Mouse (Mus musculus) limb, embryonic 10.5 days (tissue): ENCODE measurements around the gene Cgnl1. TPM values are rescaled to one million over a fixed set of nuclear protein-coding genes. Genes with fewer than 3 reads are reported as not detected.
A peak's percentile ranks its signal among the peaks of the same experiment; 100 is the strongest.

Experiments used
- DNase-seq: peaks from one replicate; pipeline ENCODE4 v3.0.0-alpha.2; 2017; ENCODE audit warnings: low spot score
- H3K27ac ChIP-seq: fragments of 300-500 bp; sonication (generic); 2 replicates; pipeline ENCODE4 v1.5.1; 2016; ENCODE audit warnings: mild to moderate bottlenecking
- H3K27me3 ChIP-seq: fragments of 300-500 bp; sonication (generic); 2 replicates; pipeline ENCODE4 v1.6.1; 2016; ENCODE audit warnings: low read depth, mild to moderate bottlenecking; ENCODE audit not compliant: poor library complexity, severe bottlenecking
- H3K36me3 ChIP-seq: fragments of 300-500 bp; sonication (generic); 2 replicates; pipeline ENCODE4 v1.6.1; 2016; ENCODE audit warnings: mild to moderate bottlenecking, moderate library complexity
- H3K4me1 ChIP-seq: fragments of 300-500 bp; sonication (generic); 2 replicates; pipeline ENCODE4 v1.6.1; 2016
- H3K4me3 ChIP-seq: fragments of 300-500 bp; sonication (generic); 2 replicates; pipeline ENCODE4 v1.5.1; 2016; ENCODE audit warnings: mild to moderate bottlenecking, moderate library complexity
- H3K9me3 ChIP-seq: fragments of 300-500 bp; sonication (generic); replicated peaks from 2 replicates; pipeline ENCODE4 v1.6.1; 2016; ENCODE audit warnings: mild to moderate bottlenecking
- WGBS: fragments of 180-500 bp; shearing (Covaris S2); methylation state at CpG from one replicate; pipeline ENCODE4 v1.1.7; 2016; 5-methylcytosine and 5-hydroxymethylcytosine counted together
- polyA plus RNA-seq: library from polyadenylated mRNA; unstranded; fragments of >200 nt; fragmentation: Nextera tagmentation; extraction: Ambion mirVana; gene quantifications from 2 replicates; pipeline ENCODE4 v1.2.1, GENCODE M21; 2016

The Cgnl1 gene
- polyA plus RNA-seq, 1 experiment from 2014 or later: 7.4 TPM

- no peaks in the 10 kb centered on the region for H3K36me3 ChIP-seq
- WGBS: 94% methylated on average over 7 of the region's 7 CpGs
- no peaks in the 10 kb centered on the region for H3K27me3 ChIP-seq
- H3K4me1 ChIP-seq: peaks cover 9% of the 10 kb centered on the region; the same call in 1 of the 2 replicates
- no peaks in the 10 kb centered on the region for H3K9me3 ChIP-seq
- H3K4me3 ChIP-seq: no peak overlapping the region
- no peak overlapping the region for H3K27ac ChIP-seq
- DNase-seq: no peak
Measured at GRCm38 (mm10) chr9:71735886-71736285, 35.5 kb downstream of the Cgnl1 start.

GRCm38 (mm10) chr9:71733559-71733958 lies 37.8 kb downstream of the Cgnl1 start:
- Histone ChIP-seq H3K4me1 (peaks cover 9% of the 10 kb centered on the region), H3K36me3 (no peaks in the 10 kb centered on the region), H3K9me3 (no peaks in the 10 kb centered on the region), H3K27ac (no peak overlapping the region), H3K4me3 (no peak overlapping the region), H3K27me3 (no peaks in the 10 kb centered on the region)
- no peak for DNase-seq
- WGBS: 71% methylated on average over 2 of the region's 2 CpGs

- no peak overlapping the region for H3K4me3 ChIP-seq
- no peaks in the 10 kb centered on the region; the same call in 1 of the 2 replicates for H3K36me3 ChIP-seq
- DNase-seq: no peak
- WGBS: 86% methylated on average over 5 of the region's 5 CpGs
- no peak overlapping the region for H3K27ac ChIP-seq
- no peaks in the 10 kb centered on the region for H3K9me3 ChIP-seq
- no peaks in the 10 kb centered on the region for H3K27me3 ChIP-seq
- H3K4me1 ChIP-seq: peaks cover 7% of the 10 kb centered on the region
Measured at GRCm38 (mm10) chr9:71728822-71729311, 42.5 kb downstream of the Cgnl1 start.

- Histone ChIP-seq H3K36me3 (no peaks in the 10 kb centered on the region; the same call in 1 of the 2 replicates), H3K27me3 (no peaks in the 10 kb centered on the region), H3K4me3 (no peak overlapping the region), H3K9me3 (no peaks in the 10 kb centered on the region), H3K27ac (no peak overlapping the region), H3K4me1 (peaks cover 3% of the 10 kb centered on the region)
- 85% methylated on average over 4 of the region's 4 CpGs for WGBS
- no peak for DNase-seq
Measured at GRCm38 (mm10) chr9:71727233-71727632, 44.2 kb downstream of the Cgnl1 start.

- H3K4me3 ChIP-seq: no peak overlapping the region
- H3K27me3 ChIP-seq: no peaks in the 10 kb centered on the region
- no peaks in the 10 kb centered on the region for H3K9me3 ChIP-seq
- 90% methylated on average over 3 of the region's 3 CpGs for WGBS
- peaks cover 3% of the 10 kb centered on the region for H3K4me1 ChIP-seq
- no peak for DNase-seq
- no peak overlapping the region for H3K27ac ChIP-seq
- no peaks in the 10 kb centered on the region; the same call in 1 of the 2 replicates for H3K36me3 ChIP-seq
Measured at GRCm38 (mm10) chr9:71726121-71726520, 45.3 kb downstream of the Cgnl1 start.

- H3K4me1 ChIP-seq: peaks cover 18% of the 10 kb centered on the region
- H3K27ac ChIP-seq: no peak overlapping the region
- WGBS: 64% methylated on average over 3 of the region's 3 CpGs
- H3K4me3 ChIP-seq: no peak overlapping the region
- H3K27me3 ChIP-seq: no peaks in the 10 kb centered on the region
- no peaks in the 10 kb centered on the region; the same call in 1 of the 2 replicates for H3K36me3 ChIP-seq
- H3K9me3 ChIP-seq: no peaks in the 10 kb centered on the region
- no peak for DNase-seq
Measured at GRCm38 (mm10) chr9:71722366-71722765, 49.0 kb downstream of the Cgnl1 start.

- no peak overlapping the region for H3K4me3 ChIP-seq
- no peaks in the 10 kb centered on the region for H3K36me3 ChIP-seq
- no peaks in the 10 kb centered on the region for H3K27me3 ChIP-seq
- no peaks in the 10 kb centered on the region for H3K9me3 ChIP-seq
- no peak overlapping the region for H3K27ac ChIP-seq
- WGBS: 79% methylated on average over 5 of the region's 5 CpGs
- no peak for DNase-seq
- H3K4me1 ChIP-seq: peaks cover 29% of the 10 kb centered on the region
Measured at GRCm38 (mm10) chr9:71716995-71717394, 54.4 kb downstream of the Cgnl1 start.

GRCm38 (mm10) chr9:71710776-71711175 lies 60.6 kb downstream of the Cgnl1 start:
- H3K27ac ChIP-seq: 0 out of 2 replicates have a peak overlapping the region, but pooled peaks have one; percentile 6
- peaks cover 8% of the 10 kb centered on the region for H3K4me1 ChIP-seq
- no peaks in the 10 kb centered on the region for H3K27me3 ChIP-seq
- H3K9me3 ChIP-seq: no peaks in the 10 kb centered on the region
- 87% methylated on average over 10 of the region's 10 CpGs for WGBS
- H3K4me3 ChIP-seq: no peak overlapping the region
- DNase-seq: no peak
- H3K36me3 ChIP-seq: no peaks in the 10 kb centered on the region

- Histone ChIP-seq H3K4me1 (peaks cover 8% of the 10 kb centered on the region), H3K4me3 (no peak overlapping the region), H3K9me3 (no peaks in the 10 kb centered on the region), H3K36me3 (no peaks in the 10 kb centered on the region), H3K27ac (no peak overlapping the region), H3K27me3 (no peaks in the 10 kb centered on the region)
- no peak for DNase-seq
- 87% methylated on average over 11 of the region's 11 CpGs for WGBS
Measured at GRCm38 (mm10) chr9:71709199-71709598, 62.2 kb downstream of the Cgnl1 start.

GRCm38 (mm10) chr9:71707989-71708388 lies 63.4 kb downstream of the Cgnl1 start:
- Histone ChIP-seq H3K36me3 (no peaks in the 10 kb centered on the region), H3K9me3 (no peaks in the 10 kb centered on the region), H3K27me3 (no peaks in the 10 kb centered on the region), H3K4me3 (no peak overlapping the region), H3K4me1 (peaks cover 8% of the 10 kb centered on the region), H3K27ac (no peak overlapping the region)
- WGBS: 87% methylated on average over 7 of the region's 7 CpGs
- no peak for DNase-seq

- Histone ChIP-seq H3K27me3 (no peaks in the 10 kb centered on the region), H3K4me3 (no peak overlapping the region), H3K27ac (no peak overlapping the region), H3K4me1 (0 out of 2 replicates have a peak, but pooled peaks cover 2% of the 10 kb centered on the region), H3K36me3 (no peaks in the 10 kb centered on the region), H3K9me3 (no peaks in the 10 kb centered on the region)
- no peak for DNase-seq
- 82% methylated on average over 13 of the region's 13 CpGs for WGBS
Measured at GRCm38 (mm10) chr9:71704332-71705014, 66.9 kb downstream of the Cgnl1 start.

GRCm38 (mm10) chr9:71699087-71699486 lies 72.3 kb downstream of the Cgnl1 start:
- H3K27me3 ChIP-seq: no peaks in the 10 kb centered on the region
- peaks cover 3% of the 10 kb centered on the region; the same call in 1 of the 2 replicates for H3K4me1 ChIP-seq
- H3K36me3 ChIP-seq: no peaks in the 10 kb centered on the region
- no peak for DNase-seq
- H3K9me3 ChIP-seq: no peaks in the 10 kb centered on the region
- WGBS: 90% methylated on average over 5 of the region's 5 CpGs
- H3K27ac ChIP-seq: no peak overlapping the region
- no peak overlapping the region for H3K4me3 ChIP-seq

GRCm38 (mm10) chr9:71698116-71698515 lies 73.3 kb downstream of the Cgnl1 start:
- H3K4me3 ChIP-seq: no peak overlapping the region
- DNase-seq: no peak
- H3K9me3 ChIP-seq: no peaks in the 10 kb centered on the region
- peaks cover 3% of the 10 kb centered on the region; the same call in 1 of the 2 replicates for H3K4me1 ChIP-seq
- no peaks in the 10 kb centered on the region for H3K27me3 ChIP-seq
- WGBS: 82% methylated on average over 3 of the region's 3 CpGs
- no peaks in the 10 kb centered on the region for H3K36me3 ChIP-seq
- H3K27ac ChIP-seq: no peak overlapping the region
